Mouse (Mus musculus) cerebellum, adult 2 months (tissue): Measurements from ENCODE around the gene P3h2.

Experiments used
- CTCF ChIP-seq: fragments of 200-500 bp; IDR thresholded peaks from 2 replicates; pipeline ENCODE4 v1.5.1; 2011; ENCODE audit warnings: low read depth, mild to moderate bottlenecking, control low read depth, low read length, moderate library complexity, borderline replicate concordance; ENCODE audit not compliant: insufficient read depth
- POLR2A ChIP-seq: fragments of 200-500 bp; IDR thresholded peaks from 2 replicates; pipeline ENCODE4 v1.6.1; 2011; ENCODE audit warnings: low read length, control low read depth, borderline replicate concordance; ENCODE audit not compliant: insufficient read depth

DNA sequence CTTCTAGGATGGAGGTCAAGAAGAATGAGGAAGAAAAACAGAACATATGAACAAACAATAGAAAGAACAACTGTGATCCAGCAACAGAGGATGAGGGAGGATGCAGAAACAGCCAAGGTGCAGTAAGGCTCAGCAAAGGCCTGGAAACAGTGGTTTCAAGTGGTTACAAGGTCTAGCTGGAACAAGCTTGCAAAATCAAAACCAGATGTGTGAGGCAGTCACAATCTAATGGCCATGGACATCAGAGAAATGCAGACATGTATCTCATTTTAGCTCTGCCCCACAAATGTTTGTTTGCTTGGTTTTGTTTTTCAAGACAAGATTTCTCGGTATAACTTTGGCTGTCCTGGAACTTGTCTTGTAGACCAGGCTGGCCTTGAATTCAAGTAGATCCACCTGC lies 25.5 kb upstream of the P3h2 start:
- TF ChIP-seq CTCF (no peak), POLR2A (no peak)
